Mouse (Mus musculus): ENCODE measurements around the gene Fras1. TPM values are rescaled to one million over a fixed set of nuclear protein-coding genes. Genes with fewer than 3 reads are reported as not detected.

Fras1 gene
- total and polyA plus RNA-seq, 3 experiments, result 2.1 to 5.8 (median 5.4) TPM

DNA sequence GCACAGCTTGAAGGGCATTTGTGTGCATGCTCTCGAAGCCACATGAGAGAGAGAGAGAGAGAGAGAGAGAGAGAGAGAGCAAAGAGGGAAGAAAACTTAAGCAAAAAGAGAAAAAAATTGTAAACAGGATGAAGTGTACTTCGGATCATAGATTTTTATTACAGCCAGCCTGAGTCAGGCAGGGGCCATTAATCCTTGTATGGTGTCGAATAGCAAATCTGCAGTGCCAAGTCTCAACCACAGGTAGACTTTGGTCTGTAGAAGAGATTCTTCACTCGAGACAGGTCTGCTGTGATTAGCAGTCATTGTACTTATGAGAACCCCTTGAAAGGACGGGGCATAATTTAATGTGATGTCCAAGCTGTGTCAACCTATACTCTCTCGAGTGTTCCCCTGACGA, 383.9 kb downstream of the Fras1 start:
- Histone ChIP-seq H3K4me1 (ENCODE audit: control insufficient read depth in 1 of 2, insufficient read depth in 2 of 2) (peaks cover 6 to 10% of the 10 kb centered on the region in 2 experiments), H3K36me3 (replicated peaks in 1 of 2; ENCODE audit: control insufficient read depth in 1 of 2, insufficient read depth in 1 of 2, low read length in 1 of 2) (peaks cover 0 to 27% of the 10 kb centered on the region in 2 experiments), H3K9me3 (replicated peaks; ENCODE audit: low read length) (no peaks in the 10 kb centered on the region), H3K9ac (ENCODE audit: insufficient read depth, low read depth) (no peak overlapping the region), H3K79me2 (replicated peaks; ENCODE audit: control insufficient read depth, extremely low read depth, insufficient read depth, poor library complexity, severe bottlenecking) (no peaks in the 10 kb centered on the region), H3K27me3 (replicated peaks) (no peaks in the 10 kb centered on the region), H3K4me2 (ENCODE audit: insufficient read depth, low read depth, poor library complexity, severe bottlenecking) (no peak overlapping the region), H3K4me3 (replicated peaks in 1 of 3; ENCODE audit: low read depth in 2 of 3, low read length in 2 of 3, poor library complexity in 1 of 3) (no peak overlapping the region), H3K27ac (ENCODE audit: insufficient read depth, low read depth) (no peak overlapping the region)
- dilution Hi-C loops (cut with MboI; ENCODE audit: extremely low pct_ligation_motif_present, extremely low pct_unique_long_range_greater_than_20kb, low sequenced_read_pairs), result no loop called here
- no peak for TF ChIP-seq JUND (conservative IDR thresholded peaks at IDR 0.05; ENCODE audit: low read depth, low read length)
- TF ChIP-seq ZMIZ1 (IDR thresholded peaks at IDR 0.05; ENCODE audit: low read depth, low read length), result no peak
- TF ChIP-seq MEF2A (IDR thresholded peaks at IDR 0.05; ENCODE audit: borderline replicate concordance, low read depth, low read length), result no peak
- DNase-seq (ENCODE audit: extremely low read depth), result no peak
- in situ Hi-C loops (cut with MboI; ENCODE audit: low pct_ligation_motif_present, low pct_unique_long_range_greater_than_20kb, low sequenced_read_pairs), result loop anchor here (5.0 kb wide), 1 partner anchor 40 kb away; no protein-coding TSS in a partner anchor

DNA sequence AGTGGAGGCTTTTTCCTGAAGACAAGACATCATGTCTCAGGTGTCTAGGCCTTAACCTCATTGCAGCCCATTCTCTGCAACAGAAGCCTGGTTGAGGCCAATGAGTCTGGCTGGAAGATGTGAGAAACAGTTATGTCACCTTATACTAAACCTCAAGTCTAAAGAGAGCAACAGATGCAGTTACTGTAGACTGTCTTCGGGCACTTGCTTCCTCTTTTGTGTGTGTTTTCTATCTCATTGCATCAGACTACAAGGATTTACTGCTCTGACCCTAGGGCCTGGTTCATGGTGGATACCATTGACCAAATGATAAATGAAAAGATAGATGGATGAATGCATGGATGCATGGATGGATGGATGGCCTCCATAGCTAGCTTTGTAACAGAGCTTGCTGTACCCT, 388.3 kb downstream of the Fras1 start:
- TF ChIP-seq MAX (IDR thresholded peaks at IDR 0.05; ENCODE audit: low read length), result no peak
- no peak for TF ChIP-seq E2F4 (IDR thresholded peaks at IDR 0.05; ENCODE audit: insufficient replicate concordance, low read depth, low read length)
- no peak for TF ChIP-seq TBP (conservative IDR thresholded peaks at IDR 0.05; ENCODE audit: low read depth, low read length)
- no peak for TF ChIP-seq ZMIZ1 (IDR thresholded peaks at IDR 0.05; ENCODE audit: low read depth, low read length)

DNA sequence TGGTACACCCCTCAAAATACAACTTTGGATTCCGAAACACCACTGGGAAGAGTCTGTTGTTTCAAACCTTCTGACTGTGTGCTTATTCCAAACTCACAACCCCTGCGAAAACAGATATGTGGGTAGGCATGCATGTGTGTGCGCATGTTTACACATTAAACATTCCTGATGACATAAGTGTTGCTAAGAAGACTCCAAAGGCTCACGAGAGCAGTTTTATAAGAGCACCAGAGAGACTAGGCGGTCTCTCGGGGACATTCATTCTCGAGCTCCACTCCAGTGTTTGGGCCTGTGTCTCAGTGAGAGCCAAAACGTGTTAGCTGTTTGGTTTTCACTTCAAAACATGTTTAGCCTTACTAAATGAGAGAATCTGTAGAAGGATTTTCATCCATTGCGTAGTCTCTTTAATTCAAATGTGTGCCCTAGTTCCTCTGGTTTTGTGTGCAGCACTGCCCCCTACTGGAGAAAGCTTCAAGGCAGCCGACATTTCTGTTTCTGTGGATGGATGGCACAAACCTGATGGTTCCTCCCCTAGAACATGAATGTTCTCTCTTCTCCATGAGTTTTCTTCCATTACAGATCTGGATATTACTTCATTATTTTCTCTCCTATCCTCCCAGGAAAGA, 395.2 kb downstream of the Fras1 start:
- dilution Hi-C loops (cut with MboI; ENCODE audit: extremely low pct_ligation_motif_present, extremely low pct_unique_long_range_greater_than_20kb, low sequenced_read_pairs), result no loop called here
- Histone ChIP-seq H3K27ac (ENCODE audit: insufficient read depth, low read depth) (no peak overlapping the region), H3K9me3 (replicated peaks; ENCODE audit: low read length) (no peaks in the 10 kb centered on the region), H3K36me3 (replicated peaks in 1 of 2; ENCODE audit: control insufficient read depth in 1 of 2, insufficient read depth in 1 of 2, low read length in 1 of 2) (peaks cover 0 to 26% of the 10 kb centered on the region in 2 experiments), H3K79me2 (replicated peaks; ENCODE audit: control insufficient read depth, extremely low read depth, insufficient read depth, poor library complexity, severe bottlenecking) (no peaks in the 10 kb centered on the region), H3K27me3 (replicated peaks) (no peaks in the 10 kb centered on the region), H3K4me3 (replicated peaks in 1 of 3; ENCODE audit: low read depth in 2 of 3, low read length in 2 of 3, poor library complexity in 1 of 3) (no peak overlapping the region), H3K4me1 (ENCODE audit: control insufficient read depth in 1 of 2, insufficient read depth in 2 of 2) (no peaks in the 10 kb centered on the region), H3K4me2 (ENCODE audit: insufficient read depth, low read depth, poor library complexity, severe bottlenecking) (no peak overlapping the region), H3K9ac (ENCODE audit: insufficient read depth, low read depth) (no peak overlapping the region)
- in situ Hi-C loops (cut with MboI; ENCODE audit: low pct_ligation_motif_present, low pct_unique_long_range_greater_than_20kb, low sequenced_read_pairs), result loop anchor here (10.0 kb wide), 1 partner anchor 434 kb away; no protein-coding TSS in a partner anchor
- DNase-seq (ENCODE audit: extremely low read depth), result peak; percentile 73
- TF ChIP-seq EP300 (IDR thresholded peaks at IDR 0.05; ENCODE audit: low read length) (no peak), TCF12 (IDR thresholded peaks at IDR 0.05; ENCODE audit: low read depth, low read length) (no peak), MAFK (IDR thresholded peaks at IDR 0.05; ENCODE audit: insufficient replicate concordance, low read length) (no peak), SIN3A (IDR thresholded peaks at IDR 0.05; ENCODE audit: low read length) (no peak), POLR2AphosphoS2 (IDR thresholded peaks at IDR 0.05; ENCODE audit: low read depth, low read length) (no peak), ZKSCAN1 (IDR thresholded peaks at IDR 0.05; ENCODE audit: borderline replicate concordance, low read depth, low read length) (no peak), MAX (IDR thresholded peaks at IDR 0.05; ENCODE audit: low read length) (no peak), ELF1 (IDR thresholded peaks at IDR 0.05; ENCODE audit: low read depth, low read length) (no peak), ZC3H11A (IDR thresholded peaks at IDR 0.05; ENCODE audit: low read depth, low read length) (peak; percentile 73), NRF1 (IDR thresholded peaks at IDR 0.05; ENCODE audit: low read depth, low read length) (no peak), MAZ (IDR thresholded peaks at IDR 0.05; ENCODE audit: low read depth, low read length) (no peak), E2F4 (IDR thresholded peaks at IDR 0.05; ENCODE audit: insufficient replicate concordance, low read depth, low read length) (no peak), CHD1 (IDR thresholded peaks at IDR 0.05; ENCODE audit: low read depth, low read length) (no peak), SMC3 (IDR thresholded peaks at IDR 0.05; ENCODE audit: low read depth, low read length) (peak; percentile 73), CTCF (conservative IDR thresholded peaks at IDR 0.05 in 1 of 2, IDR thresholded peaks at IDR 0.05 in 1 of 2; ENCODE audit: low read depth in 2 of 2, low read length in 2 of 2) (peak; percentile 87 to 88), USF2 (conservative IDR thresholded peaks at IDR 0.05; ENCODE audit: low read depth, low read length) (no peak), RAD21 (IDR thresholded peaks at IDR 0.05; ENCODE audit: low read depth, low read length) (peak; percentile 91), GABPA (IDR thresholded peaks at IDR 0.05; ENCODE audit: insufficient replicate concordance, low read depth, low read length) (no peak), KAT2A (IDR thresholded peaks at IDR 0.05; ENCODE audit: insufficient replicate concordance, low read length) (no peak), TBP (conservative IDR thresholded peaks at IDR 0.05; ENCODE audit: low read depth, low read length) (no peak), JUND (conservative IDR thresholded peaks at IDR 0.05; ENCODE audit: low read depth, low read length) (no peak), PAX5 (IDR thresholded peaks at IDR 0.05; ENCODE audit: low read length) (no peak), POLR2A (IDR thresholded peaks at IDR 0.05; ENCODE audit: low read depth, low read length) (no peak)

More for the DNA sequence above, 388.3 kb downstream of the Fras1 start:
- Histone ChIP-seq H3K9me3 (replicated peaks; ENCODE audit: low read length) (no peaks in the 10 kb centered on the region), H3K4me2 (ENCODE audit: insufficient read depth, low read depth, poor library complexity, severe bottlenecking) (no peak overlapping the region), H3K79me2 (replicated peaks; ENCODE audit: control insufficient read depth, extremely low read depth, insufficient read depth, poor library complexity, severe bottlenecking) (no peaks in the 10 kb centered on the region), H3K4me3 (replicated peaks in 1 of 3; ENCODE audit: low read depth in 2 of 3, low read length in 2 of 3, poor library complexity in 1 of 3) (no peak overlapping the region), H3K9ac (ENCODE audit: insufficient read depth, low read depth) (no peak overlapping the region), H3K36me3 (replicated peaks in 1 of 2; ENCODE audit: control insufficient read depth in 1 of 2, insufficient read depth in 1 of 2, low read length in 1 of 2) (peaks cover 0 to 33% of the 10 kb centered on the region in 2 experiments), H3K27me3 (replicated peaks) (no peaks in the 10 kb centered on the region), H3K4me1 (ENCODE audit: control insufficient read depth in 1 of 2, insufficient read depth in 2 of 2) (peaks cover 6 to 10% of the 10 kb centered on the region in 2 experiments), H3K27ac (ENCODE audit: insufficient read depth, low read depth) (no peak overlapping the region)
- DNase-seq (ENCODE audit: extremely low read depth), result peak; percentile 20
- dilution Hi-C loops (cut with MboI; ENCODE audit: extremely low pct_ligation_motif_present, extremely low pct_unique_long_range_greater_than_20kb, low sequenced_read_pairs), result no loop called here
- in situ Hi-C loops (cut with MboI; ENCODE audit: low pct_ligation_motif_present, low pct_unique_long_range_greater_than_20kb, low sequenced_read_pairs), result loop anchor here (10.0 kb wide), 1 partner anchor 427 kb away; no protein-coding TSS in a partner anchor
